Mouse (Mus musculus): ENCODE results near the gene Ugt1a7c. TPM values are rescaled to one million over a fixed set of nuclear protein-coding genes. Genes with fewer than 3 reads are reported as not detected.
"Not testable (repeated sequence)": the region's sequence is repeated elsewhere in the genome, so short reads cannot be mapped to it uniquely, and the experiment has no call there.

Ugt1a7c gene
- polyA plus RNA-seq, 3 experiments from 2014 or later, result 0.20 to 1.9 (median 1.5) TPM

- ATAC-seq, result not testable (repeated sequence)
These were observed 25.7 kb downstream of the Ugt1a7c start for GRCm38 (mm10) chr1:88120550-88120949.

DNA sequence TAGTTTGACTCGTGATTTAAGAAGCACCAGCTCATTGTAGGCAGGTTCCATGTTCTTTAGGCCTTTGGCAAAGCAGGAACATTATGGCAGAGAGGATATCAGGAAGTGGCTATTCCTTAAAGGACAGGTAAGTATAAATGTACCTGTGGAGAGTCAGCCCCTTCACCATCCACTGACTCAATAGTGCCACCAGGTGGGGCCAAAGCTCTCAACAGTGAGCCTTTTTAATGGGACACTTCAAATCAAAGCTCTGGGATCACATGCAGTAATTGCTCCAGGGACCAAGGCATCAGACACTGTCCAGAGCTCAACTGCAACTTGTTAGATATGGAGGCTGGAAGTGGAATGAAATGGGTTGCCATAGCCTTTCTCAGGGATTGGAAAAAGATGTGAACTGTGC, 26.7 kb downstream of the Ugt1a7c start:
- ATAC-seq, result not testable (repeated sequence)

DNA sequence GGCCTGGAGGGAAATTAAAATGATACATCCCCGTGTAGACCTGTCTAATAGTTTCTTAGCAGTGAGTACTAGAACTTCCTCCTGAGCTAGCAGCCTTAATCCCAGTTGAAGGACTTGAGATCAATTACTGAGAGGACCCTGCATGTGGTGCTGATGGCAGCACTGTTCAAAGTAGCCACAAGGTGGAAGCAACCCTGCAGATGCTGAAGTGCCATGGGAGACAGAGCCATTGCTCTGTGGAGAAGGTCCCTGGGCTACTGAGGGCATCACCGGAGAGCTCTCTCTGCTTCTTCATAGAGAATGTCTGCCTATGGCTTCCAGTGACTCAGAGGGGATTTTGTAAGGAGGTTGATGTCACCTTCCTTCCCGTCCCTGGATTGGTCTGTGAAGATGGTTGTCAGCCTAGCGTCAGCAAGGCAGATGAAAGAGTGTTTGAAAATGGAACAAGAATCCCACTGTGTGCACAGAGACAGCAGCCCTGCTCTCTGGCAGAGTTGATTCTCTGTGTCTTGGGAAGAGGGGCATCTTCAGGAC, 31.0 kb downstream of the Ugt1a7c start:
- not testable (repeated sequence) for ATAC-seq

DNA sequence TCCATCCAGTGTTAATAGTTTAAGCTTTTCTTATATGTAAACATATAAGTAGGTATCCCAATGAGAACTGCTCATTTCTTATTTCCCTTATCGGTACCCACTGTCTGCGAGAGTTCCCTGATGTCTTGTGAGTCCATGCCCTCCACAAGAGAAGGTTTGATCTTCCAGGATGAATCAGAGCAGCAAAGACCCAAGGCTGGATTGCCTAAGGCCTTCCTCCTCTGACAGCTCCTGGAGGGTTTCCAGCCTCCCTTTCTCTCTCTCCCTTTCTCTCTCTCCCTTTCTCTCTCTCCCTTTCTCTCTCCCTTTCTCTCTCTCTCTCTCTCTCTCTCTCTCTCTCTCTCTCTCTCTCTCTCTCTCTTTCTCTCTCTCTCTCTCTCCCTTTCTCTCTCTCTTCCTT, 34.2 kb downstream of the Ugt1a7c start:
- ATAC-seq, result not testable (repeated sequence)

GRCm38 (mm10) chr1:88130223-88130622, 35.4 kb downstream of the Ugt1a7c start:
- not testable (repeated sequence) for ATAC-seq

DNA sequence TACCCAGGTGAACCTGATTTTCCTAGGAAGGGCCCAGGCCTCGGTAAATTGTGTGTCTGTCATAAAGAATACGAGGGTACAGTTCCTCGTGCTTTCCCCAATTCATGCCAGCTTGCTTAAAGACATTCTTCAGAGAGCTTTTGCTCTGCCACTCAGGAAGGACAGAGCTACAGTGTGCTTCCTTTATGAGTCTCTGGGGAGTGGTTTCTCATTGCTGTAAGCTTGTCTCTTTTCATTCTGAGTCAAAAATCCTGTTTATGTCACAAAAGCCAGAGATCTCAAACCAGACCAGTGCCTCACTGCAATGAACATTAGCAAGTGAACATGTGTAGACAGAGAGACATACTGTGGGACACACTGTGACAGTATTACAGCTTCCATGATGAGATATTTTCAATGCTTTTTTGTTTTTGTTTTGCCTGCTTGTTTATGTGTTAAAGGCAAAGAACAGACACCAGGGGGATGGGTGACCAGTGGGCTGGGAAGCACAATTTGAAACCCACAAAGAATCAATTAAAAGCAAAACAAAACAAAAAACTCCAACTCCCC, 39.1 kb downstream of the Ugt1a7c start:
- no peak for ATAC-seq

GRCm38 (mm10) chr1:88134457-88135011, 39.7 kb downstream of the Ugt1a7c start, which contains the start of gene Ugt1a6a:
TSS of gene Ugt1a6a (plus strand) at chr1:88134809.
- ATAC-seq, result not testable (repeated sequence)

- not testable (repeated sequence) for ATAC-seq
These were observed 40.5 kb downstream of the Ugt1a7c start for GRCm38 (mm10) chr1:88135229-88135904.

GRCm38 (mm10) chr1:88136646-88137045, 41.8 kb downstream of the Ugt1a7c start:
- no peak for ATAC-seq

DNA sequence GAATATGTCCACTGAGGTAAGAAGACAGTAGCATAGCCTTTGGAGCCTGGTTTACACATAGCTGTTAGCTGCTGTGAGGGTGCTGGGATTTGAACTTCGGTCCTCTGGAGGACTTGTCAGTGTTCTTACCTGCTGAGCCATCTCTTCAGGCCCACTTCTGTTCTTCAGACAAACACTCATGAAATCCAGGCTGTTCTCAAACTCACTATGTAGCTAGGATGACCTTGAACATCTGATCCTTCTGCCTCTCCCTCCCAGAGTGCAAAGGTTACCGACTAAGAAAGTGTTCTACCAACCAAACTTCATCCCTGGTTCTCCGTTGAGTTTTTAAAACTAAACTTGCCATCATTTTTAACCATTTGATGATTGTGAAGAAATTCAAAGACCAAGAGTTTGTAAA, 42.4 kb downstream of the Ugt1a7c start:
- ATAC-seq, result no peak

- no peak for ATAC-seq
These were observed 43.3 kb downstream of the Ugt1a7c start for GRCm38 (mm10) chr1:88138145-88138544.

DNA sequence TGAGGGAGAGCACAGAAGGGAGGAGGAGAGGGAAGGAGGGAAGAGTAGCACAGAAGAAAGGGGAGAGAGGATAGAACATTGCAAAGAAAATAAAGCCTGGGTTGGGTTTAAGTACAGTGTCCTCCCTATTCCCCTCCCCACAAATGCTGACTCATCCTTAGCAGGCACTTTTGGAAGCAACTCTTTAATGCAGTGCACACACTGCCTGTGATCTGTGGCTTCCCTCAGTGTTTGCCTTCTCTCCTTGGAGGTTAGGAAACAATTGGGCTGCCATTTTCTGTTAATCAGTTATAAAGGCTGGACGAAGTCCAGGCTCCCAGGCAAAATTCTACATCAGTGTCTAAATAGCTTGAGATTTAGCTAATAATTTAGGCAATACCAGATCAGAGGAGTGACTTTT, 45.6 kb downstream of the Ugt1a7c start:
- ATAC-seq, result not testable (repeated sequence)

GRCm38 (mm10) chr1:88143966-88144675, 49.3 kb downstream of the Ugt1a7c start:
- ATAC-seq, result not testable (repeated sequence)

DNA sequence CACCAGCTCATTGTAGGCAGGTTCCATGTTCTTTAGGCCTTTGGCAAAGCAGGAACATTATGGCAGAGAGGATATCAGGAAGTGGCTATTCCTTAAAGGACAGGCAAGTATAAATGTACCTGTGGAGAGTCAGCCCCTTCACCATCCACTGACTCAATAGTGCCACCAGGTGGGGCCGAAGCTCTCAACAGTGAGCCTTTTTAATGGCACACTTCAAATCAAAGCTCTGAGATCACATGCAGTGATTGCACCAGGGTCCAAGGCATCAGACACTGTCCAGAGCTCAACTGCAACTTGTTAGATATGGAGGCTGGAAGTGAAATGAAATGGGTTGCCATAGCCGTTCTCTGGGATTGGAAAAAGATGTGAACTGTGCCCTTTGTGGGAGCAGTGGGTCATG, 50.4 kb downstream of the Ugt1a7c start:
- ATAC-seq, result not testable (repeated sequence)

DNA sequence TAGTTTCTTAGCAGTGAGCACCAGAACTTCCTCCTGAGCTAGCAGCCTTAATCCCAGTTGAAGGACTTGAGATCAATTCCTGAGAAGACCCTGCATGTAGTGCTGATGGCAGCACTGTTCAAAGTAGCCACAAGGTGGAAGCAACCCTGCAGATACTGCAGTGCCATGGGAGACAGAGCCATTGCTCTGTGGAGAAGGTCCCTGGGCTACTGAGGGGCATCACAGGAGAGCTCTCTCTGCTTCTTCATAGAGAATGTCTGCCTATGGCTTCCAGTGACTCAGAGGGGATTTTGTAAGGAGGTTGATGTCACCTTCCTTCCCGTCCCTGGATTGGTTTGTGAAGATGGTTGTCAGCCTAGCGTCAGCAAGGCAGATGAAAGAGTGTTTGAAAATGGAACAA, 55.3 kb downstream of the Ugt1a7c start:
- ATAC-seq, result not testable (repeated sequence)

DNA sequence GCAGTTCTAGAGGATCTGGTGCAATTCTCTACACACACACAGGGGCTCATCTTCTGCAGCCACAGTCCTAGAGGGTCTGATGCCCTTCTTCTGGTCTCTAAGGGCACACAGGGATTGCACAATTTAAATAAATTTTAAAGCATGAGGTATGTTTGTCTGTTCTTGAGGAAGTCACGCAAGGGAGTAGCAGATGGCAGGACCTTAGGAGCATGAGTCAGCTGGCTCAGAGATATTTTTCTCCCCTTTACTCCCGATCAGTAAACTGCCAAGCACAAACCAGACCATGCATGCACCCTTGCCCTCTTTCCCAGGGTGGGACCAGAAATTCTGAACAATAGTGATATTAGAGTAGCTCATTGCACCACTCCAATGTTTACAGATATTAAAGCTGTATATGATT, 63.6 kb downstream of the Ugt1a7c start:
- no peak for ATAC-seq

DNA sequence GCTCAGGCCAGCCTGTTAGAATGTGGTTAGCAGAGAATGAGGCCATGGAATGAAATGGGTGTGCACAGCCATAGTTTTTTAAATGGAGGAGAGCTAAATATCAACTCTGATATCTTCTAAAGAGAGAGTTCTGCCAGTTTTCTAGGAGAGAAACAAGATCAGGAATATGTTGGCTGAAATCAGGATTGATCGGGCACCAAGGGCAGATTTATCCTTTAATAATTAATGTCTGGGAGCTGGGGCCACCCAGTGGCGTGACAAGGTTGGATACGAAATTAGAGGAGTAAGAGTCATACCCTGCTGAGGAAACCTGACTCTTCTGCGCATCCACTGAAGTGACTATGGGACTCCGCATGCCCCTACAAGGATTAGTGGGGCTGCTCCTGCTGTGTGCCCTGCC, 70.8 kb downstream of the Ugt1a7c start, which contains the start of gene Ugt1a5:
Gene Ugt1a5 (plus strand): TSS at position 302 of the 400 bp plus-strand sequence.
- no peak for ATAC-seq

- ATAC-seq, result not testable (repeated sequence)
These were observed 77.3 kb downstream of the Ugt1a7c start for GRCm38 (mm10) chr1:88172190-88172589.

- ATAC-seq, result no peak
These were observed 84.8 kb downstream of the Ugt1a7c start for GRCm38 (mm10) chr1:88179657-88180056.

GRCm38 (mm10) chr1:88186325-88186935, 91.6 kb downstream of the Ugt1a7c start:
- ATAC-seq, result no peak

GRCm38 (mm10) chr1:88192136-88192535, 97.3 kb downstream of the Ugt1a7c start:
- ATAC-seq, result no peak

DNA sequence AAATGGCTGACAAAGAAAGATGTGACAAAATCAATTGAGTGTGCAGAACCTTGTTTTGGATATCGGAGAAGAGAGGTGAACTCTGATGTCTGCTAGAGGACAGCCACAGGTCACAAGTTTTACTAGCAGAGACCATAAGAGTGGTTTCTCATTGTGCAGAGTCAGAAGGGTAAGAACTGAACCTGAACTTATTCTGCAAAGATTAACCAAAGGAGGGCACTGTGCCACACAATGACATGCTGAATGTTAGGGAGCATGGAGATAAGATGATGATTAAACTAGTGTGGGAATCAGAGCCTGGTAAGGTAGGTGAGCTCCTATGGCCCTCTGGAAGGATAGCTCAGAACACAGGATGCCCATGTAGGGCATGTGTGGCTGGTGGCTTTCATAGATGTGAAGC, 100.8 kb downstream of the Ugt1a7c start:
- ATAC-seq, result no peak

DNA sequence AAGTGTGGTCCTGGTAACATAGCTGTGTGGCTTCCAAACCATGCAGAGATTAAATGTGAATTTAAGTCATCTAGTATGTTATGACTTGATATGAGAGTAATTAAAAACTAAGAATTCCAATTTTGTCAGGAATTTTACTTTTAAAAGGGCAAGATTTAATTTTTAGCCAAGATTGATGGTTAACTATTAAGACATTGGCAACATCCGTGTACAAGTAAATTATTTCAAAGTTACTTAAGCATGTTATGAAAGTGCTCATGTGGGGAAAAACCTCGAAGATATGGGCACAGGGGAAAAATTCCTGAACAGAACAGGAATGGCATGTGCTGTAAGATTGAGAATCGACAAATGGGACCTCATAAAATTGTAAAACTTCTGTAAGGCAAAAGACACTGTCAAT, 102.6 kb downstream of the Ugt1a7c start:
- no peak for ATAC-seq

All from inflammation-experienced regulatory T-cells, adult 6 months (primary cell).